Mouse (Mus musculus): ENCODE results near the gene Cyp2c66.
A peak's percentile ranks its signal among the peaks of the same experiment; 100 is the strongest.
"Not testable (repeated sequence)": the region's sequence is repeated elsewhere in the genome, so short reads cannot be mapped to it uniquely, and the experiment has no call there.

Cyp2c66 gene

GRCm38 (mm10) chr19:39113644-39114043 lies at the start of gene Cyp2c66:
Cyp2c66 (plus strand) TSS chr19:39113898.
- no peak for DNase-seq (ENCODE audit: low spot score in 2 of 2)

DNA sequence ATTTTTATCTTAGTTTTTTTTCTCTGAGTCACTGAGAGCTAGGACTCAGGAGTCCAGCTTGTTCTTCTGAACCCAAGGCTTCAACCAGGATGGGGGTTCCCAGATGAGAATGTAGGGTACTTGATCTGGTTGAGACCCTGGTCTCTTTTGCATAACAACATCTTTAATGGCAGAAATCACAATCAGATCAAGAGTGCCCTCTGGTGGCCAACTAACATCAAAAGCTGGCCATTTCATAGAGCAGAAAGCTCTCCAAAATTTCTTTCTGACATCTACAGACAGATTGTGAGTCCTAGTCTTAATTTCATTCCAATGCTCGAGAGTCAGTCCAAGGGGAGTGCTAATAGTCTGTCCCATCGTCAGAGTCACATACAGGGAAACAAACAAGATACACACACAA lies 14.9 kb upstream of the Cyp2c66 start:
- peak in 1 of 2 experiments; percentile 10 for DNase-seq (ENCODE audit: low spot score in 2 of 2)

DNA sequence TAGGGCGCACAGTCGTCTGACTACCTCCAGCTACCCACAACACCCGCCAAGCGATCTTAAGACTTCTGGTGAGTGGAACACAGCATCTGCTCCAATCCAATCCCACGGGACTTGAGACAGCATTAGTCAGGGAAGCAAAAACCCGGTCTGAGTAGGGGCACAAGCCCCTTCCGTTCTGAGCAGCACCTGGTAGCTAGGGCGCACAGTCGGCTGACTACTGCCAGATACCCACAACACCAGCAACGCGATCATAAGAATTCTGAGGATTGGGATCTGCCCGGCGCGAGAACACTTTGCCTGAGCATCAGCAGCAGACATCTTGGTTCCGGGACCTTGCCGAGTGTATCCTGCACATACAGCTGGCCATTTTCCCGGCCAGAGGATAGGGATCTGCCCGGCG lies 43.1 kb downstream of the Cyp2c66 start:
- not testable (repeated sequence) for DNase-seq (ENCODE audit: low spot score in 2 of 2)
